Mouse (Mus musculus) bone marrow, adult 2 months (tissue): Measurements from ENCODE around the gene Fam189b. TPM values are rescaled to one million over a fixed set of nuclear protein-coding genes. Genes with fewer than 3 reads are reported as not detected.

Experiments
- H3K27ac ChIP-seq: fragments of 200-500 bp; 2 replicates; pipeline ENCODE4 v1.5.1; 2012; ENCODE audit warnings: low read depth, mild to moderate bottlenecking, control low read depth, inconsistent platforms, low read length; ENCODE audit not compliant: control insufficient read depth, poor library complexity, insufficient read depth
- H3K4me1 ChIP-seq: fragments of 200-500 bp; 2 replicates; pipeline ENCODE4 v1.6.1; 2011; ENCODE audit warnings: low read length; ENCODE audit not compliant: control insufficient read depth, insufficient read depth
- H3K4me3 ChIP-seq: fragments of 200-500 bp; replicated peaks from 2 replicates; pipeline ENCODE3; 2011; ENCODE audit warnings: mild to moderate bottlenecking, low read depth, low read length, control low read depth; ENCODE audit not compliant: control insufficient read depth
- CTCF ChIP-seq: fragments of 200-500 bp; IDR thresholded peaks from 2 replicates; pipeline ENCODE4 v1.5.1; 2011; ENCODE audit warnings: low read length, control low read depth; ENCODE audit not compliant: control insufficient read depth, insufficient read depth
- POLR2A ChIP-seq: fragments of 200-500 bp; IDR thresholded peaks from 2 replicates; pipeline ENCODE4 v1.6.1; 2011; ENCODE audit warnings: low read depth, mild to moderate bottlenecking, control low read depth, low read length, borderline replicate concordance; ENCODE audit not compliant: control insufficient read depth
- WGBS: fragments of 180-500 bp; shearing (Covaris S2); methylation state at CpG from one replicate; pipeline ENCODE4 v1.1.7; 2018; 5-methylcytosine and 5-hydroxymethylcytosine counted together
- polyA plus RNA-seq: library from polyadenylated mRNA; stranded (reverse); fragments of >200 nt; gene quantifications from 2 replicates; pipeline ENCODE4 v1.2.4, GENCODE M21; 2011; ENCODE audit warnings: low replicate concordance; ENCODE audit not compliant: missing spikeins, insufficient read depth, insufficient read length

The Fam189b gene
- polyA plus RNA-seq, 1 experiment, result 9.8 TPM

DNA sequence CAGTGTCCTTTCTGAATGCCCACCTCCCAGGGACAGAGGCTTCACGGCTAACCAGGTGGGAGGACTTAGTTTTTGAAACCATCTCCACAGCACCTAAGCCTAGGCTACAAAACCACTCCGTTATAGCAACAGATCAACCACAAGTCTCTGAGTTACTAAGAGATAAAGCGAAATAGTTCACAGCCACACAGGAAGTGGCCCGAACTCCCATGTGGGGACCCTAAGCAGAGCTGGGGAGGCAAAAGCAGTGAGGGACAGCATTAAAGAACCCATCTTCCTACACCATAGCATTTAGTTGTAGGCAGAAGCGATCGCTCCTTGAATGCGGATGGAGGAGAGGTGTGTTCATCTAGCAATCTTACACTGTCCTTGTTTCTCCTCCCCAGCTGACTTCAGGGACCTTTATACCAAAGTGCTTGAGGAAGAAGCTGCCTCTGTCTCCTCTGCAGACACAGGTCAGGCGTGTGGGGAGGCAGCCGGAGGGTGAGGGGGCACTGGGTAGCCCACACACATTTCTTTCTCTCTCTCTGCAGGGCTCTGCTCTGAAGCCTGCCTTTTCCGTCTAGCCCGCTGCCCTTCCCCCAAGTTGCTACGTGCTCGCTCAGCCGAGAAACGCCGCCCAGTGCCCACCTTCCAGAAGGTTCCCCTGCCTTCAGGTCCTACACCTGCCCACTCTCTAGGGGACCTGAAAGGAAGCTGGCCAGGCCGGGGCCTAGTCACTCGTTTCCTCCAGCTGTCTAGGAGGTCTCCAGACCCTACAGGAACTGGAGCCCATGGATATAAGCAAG is 4.9 kb downstream of the Fam189b start:
- Histone ChIP-seq H3K4me1 (peaks cover 2% of the 10 kb centered on the region), H3K27ac (peak overlapping the region; percentile 53), H3K4me3 (peak overlapping the region; percentile 46)
- WGBS, result 62% methylated on average over 18 of the region's 18 CpGs
- no peak for TF ChIP-seq CTCF
- TF ChIP-seq POLR2A, result no peak; the same call in 1 of the 2 replicates

DNA sequence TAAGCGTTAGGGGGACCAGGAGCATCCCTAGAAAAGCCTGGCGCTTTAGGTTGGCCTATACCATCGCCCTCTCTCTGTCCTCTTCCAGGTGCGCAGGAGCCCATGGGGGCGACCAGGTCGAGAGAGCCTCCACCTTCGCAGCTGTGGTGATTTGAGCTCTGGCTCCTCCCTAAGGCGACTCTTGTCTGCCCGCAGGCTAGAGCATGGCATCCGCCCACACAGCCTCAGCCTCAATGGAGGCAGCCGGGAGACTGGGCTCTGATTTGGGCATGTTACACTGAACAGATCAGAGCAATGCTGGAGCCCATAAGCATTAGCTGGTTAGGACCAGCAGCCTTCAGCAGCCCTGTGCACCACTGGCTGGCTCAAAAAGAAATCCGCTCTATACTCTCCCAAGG is 5.5 kb downstream of the Fam189b start:
- Histone ChIP-seq H3K27ac (peak overlapping the region; percentile 33), H3K4me3 (peak overlapping the region; percentile 2), H3K4me1 (peaks cover 2% of the 10 kb centered on the region)
- WGBS, result 74% methylated on average over 12 of the region's 12 CpGs
- TF ChIP-seq CTCF, result no peak
- no peak for TF ChIP-seq POLR2A

DNA sequence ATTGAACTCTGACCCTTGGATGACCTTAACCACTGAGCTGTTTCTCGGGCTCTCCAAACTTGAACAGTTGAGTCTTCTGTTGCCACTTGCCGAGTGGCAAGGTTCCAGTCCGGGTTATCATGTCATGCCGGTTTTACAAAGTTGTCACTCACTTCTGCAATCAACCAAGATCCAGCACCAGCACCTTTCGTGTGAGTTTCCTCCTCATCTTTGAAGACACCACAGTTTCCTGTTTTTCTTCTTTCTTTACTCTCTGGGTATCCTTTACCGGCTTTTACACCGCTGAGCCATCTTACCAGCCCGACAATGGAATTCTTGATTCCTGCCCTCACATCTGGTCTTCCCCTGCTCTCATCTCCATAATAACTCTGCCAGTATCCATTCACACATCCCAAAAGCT is 7.5 kb downstream of the Fam189b start:
- Histone ChIP-seq H3K4me3 (no peak overlapping the region), H3K4me1 (peaks cover 2% of the 10 kb centered on the region; the same call in 1 of the 2 replicates), H3K27ac (peak overlapping the region; percentile 2; the same call in 1 of the 2 replicates)
- TF ChIP-seq POLR2A (no peak), CTCF (no peak)
- WGBS, result 3% methylated on average over 8 of the region's 8 CpGs

DNA sequence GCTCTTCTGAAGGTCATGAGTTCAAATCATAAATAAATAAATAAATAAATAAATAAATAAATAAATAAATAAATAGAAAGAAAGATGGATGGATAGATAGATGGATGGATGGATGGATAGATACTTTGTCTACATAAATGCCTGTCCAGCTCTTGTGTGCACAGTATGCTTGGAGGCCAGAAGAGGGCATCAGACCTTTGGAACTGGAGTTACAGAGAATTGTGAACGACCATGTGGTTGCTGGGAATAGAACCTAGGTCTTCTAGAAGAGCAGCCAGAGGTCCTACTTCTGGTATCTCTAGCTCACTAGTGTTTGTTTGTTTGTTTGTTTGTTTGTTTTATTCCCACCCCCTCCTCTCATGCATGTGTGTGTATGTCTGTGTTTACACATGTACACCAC is 10.4 kb downstream of the Fam189b start:
- 24% methylated on average over 1 of the region's 1 CpGs for WGBS
- H3K27ac ChIP-seq, result no peak overlapping the region
- no peaks in the 10 kb centered on the region; the same call in 1 of the 2 replicates for H3K4me1 ChIP-seq
- no peak overlapping the region for H3K4me3 ChIP-seq
- TF ChIP-seq CTCF (no peak), POLR2A (no peak)

DNA sequence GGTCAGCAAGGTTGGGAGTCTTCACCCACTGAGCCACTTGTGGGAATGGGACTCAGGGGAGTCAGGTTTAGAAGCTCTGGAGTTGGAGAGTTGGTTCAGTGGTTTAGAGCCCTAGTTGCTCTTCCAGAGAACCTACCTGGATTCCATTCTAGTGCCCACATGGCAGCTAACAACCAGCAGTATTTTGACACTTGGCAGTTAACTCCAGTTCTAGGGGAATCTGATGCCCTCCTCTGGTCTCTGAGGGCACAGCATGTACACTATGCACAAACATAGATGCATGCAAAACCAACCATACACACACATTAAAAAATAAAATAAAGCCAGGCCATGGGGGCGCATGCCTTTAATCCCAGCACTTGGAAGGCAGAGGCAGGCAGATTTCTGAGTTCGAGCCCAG is 10.9 kb downstream of the Fam189b start:
- WGBS, result 75% methylated on average over 2 of the region's 2 CpGs
- H3K4me3 ChIP-seq, result no peak overlapping the region
- TF ChIP-seq CTCF, result no peak
- no peak for TF ChIP-seq POLR2A
- no peaks in the 10 kb centered on the region; the same call in 1 of the 2 replicates for H3K4me1 ChIP-seq
- no peak overlapping the region for H3K27ac ChIP-seq

DNA sequence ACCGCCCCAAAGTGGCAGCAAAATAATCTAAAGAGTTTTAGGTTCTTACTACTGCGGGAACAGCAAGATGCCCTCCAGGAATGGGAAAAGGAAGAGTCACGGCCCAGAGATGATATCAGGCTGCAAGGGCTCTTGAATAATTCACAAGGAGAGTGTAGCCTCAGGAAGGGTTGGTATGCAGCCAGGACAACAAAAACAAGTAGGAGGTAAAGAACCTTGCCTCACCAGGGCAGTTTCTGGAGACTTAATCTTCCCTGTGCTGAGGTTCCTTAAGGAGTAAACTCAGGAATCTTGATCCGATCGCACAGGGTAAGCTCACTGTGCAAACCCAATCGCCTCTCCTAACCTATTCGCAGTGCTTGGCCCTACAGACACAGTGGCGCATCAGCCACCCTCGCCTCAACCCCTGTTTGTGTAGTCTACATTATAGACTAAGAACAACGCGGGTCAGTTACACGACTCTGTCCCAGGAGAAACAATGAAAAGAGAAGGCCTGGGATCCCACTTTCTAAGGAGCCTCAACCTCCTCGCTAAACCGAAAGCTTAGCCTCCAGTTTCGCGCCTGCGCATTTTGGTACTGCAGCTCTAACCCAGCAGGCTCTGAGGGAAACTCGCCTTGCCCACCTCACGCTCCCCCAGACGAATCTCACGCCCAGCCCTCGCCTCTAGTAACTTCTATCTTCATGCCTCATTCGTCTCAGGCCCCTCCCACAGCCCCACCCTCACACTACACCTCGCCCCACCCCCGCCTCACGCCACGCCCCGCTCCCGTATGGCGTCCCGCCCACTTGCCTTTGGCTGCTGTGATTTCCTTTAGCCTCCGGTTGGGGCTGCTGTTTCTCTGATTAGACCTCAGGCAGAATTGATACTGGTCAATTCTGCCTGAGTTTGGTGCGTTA is 13.3 kb downstream of the Fam189b start:
- Histone ChIP-seq H3K4me3 (peak overlapping the region; percentile 68), H3K4me1 (no peaks in the 10 kb centered on the region; the same call in 1 of the 2 replicates), H3K27ac (peak overlapping the region; percentile 42)
- 5% methylated on average over 33 of the region's 33 CpGs for WGBS
- TF ChIP-seq POLR2A (peak; percentile 75; the same call in 1 of the 2 replicates), CTCF (peak; percentile 5; the same call in 1 of the 2 replicates)

DNA sequence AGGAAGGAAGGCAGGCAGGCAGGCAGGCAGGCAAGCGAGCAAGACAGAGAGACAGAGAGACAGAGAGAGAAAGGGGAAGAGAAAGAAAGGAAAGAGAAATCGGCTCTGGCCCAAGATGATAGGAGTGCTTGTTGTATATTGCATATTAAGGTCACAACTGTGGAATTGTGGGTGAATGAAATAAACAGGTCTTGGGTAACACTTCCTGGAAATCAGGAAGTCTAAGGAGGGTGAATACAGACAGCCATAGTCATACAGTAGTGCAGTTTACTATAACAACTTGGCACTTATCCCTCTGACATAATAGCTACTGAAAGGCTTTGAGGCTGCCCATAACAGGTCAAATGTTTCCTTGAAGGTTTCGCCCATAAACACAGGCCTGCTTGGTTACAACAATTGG is 16.9 kb downstream of the Fam189b start:
- H3K27ac ChIP-seq, result no peak overlapping the region
- no peak for TF ChIP-seq POLR2A
- H3K4me3 ChIP-seq, result no peak overlapping the region
- 33% methylated on average over 3 of the region's 3 CpGs for WGBS
- H3K4me1 ChIP-seq, result peaks cover 3% of the 10 kb centered on the region
